Mouse (Mus musculus) limb, embryonic 14.5 days (tissue): ENCODE data around the gene Scn5a. TPM values are rescaled to one million over a fixed set of nuclear protein-coding genes. Genes with fewer than 3 reads are reported as not detected.

Experiments used
- ATAC-seq: fragments of 200-750 bp; cut with Nextera tagmentation; 2 replicates; pipeline ENCODE4 v1.8.0; 2017; ENCODE audit warnings: low read depth, moderate number of reproducible peaks, moderate TSS enrichment; ENCODE audit not compliant: low FRiP score
- DNase-seq: peaks from one replicate; pipeline ENCODE4 v3.0.0-alpha.2; 2015; ENCODE audit warnings: low spot score
- H3K27ac ChIP-seq: fragments of 300-500 bp; sonication (generic); replicated peaks from 2 replicates; pipeline ENCODE4 v1.5.1; 2014; ENCODE audit warnings: low read depth, mild to moderate bottlenecking, low read length, moderate library complexity, mixed read lengths
- H3K27me3 ChIP-seq: fragments of 300-500 bp; sonication (generic); 2 replicates; pipeline ENCODE4 v1.6.1; 2014; ENCODE audit warnings: low read length, mixed read lengths; ENCODE audit not compliant: control insufficient read depth, insufficient read depth
- H3K36me3 ChIP-seq: fragments of 300-500 bp; sonication (generic); 2 replicates; pipeline ENCODE4 v1.6.1; 2014; ENCODE audit warnings: mild to moderate bottlenecking, low read length, moderate library complexity, mixed read lengths; ENCODE audit not compliant: control insufficient read depth, insufficient read depth
- H3K4me1 ChIP-seq: fragments of 300-500 bp; sonication (generic); 2 replicates; pipeline ENCODE4 v1.6.1; 2014; ENCODE audit warnings: antibody characterized with exemption, low read length, mixed read lengths; ENCODE audit not compliant: control insufficient read depth, insufficient read depth
- H3K4me2 ChIP-seq: fragments of 300-500 bp; sonication (generic); replicated peaks from 2 replicates; pipeline ENCODE4 v1.6.1; 2014; ENCODE audit warnings: low read depth, mild to moderate bottlenecking, low read length, moderate library complexity; ENCODE audit not compliant: severe bottlenecking
- H3K4me3 ChIP-seq: fragments of 300-500 bp; sonication (generic); replicated peaks from 2 replicates; pipeline ENCODE4 v1.5.1; 2014; ENCODE audit warnings: low read length
- H3K9ac ChIP-seq: fragments of 300-500 bp; sonication (generic); 2 replicates; pipeline ENCODE4 v1.6.1; 2014; ENCODE audit warnings: mild to moderate bottlenecking, low read depth, low read length, moderate library complexity; ENCODE audit not compliant: severe bottlenecking
- H3K9me3 ChIP-seq: fragments of 300-500 bp; sonication (generic); 2 replicates; pipeline ENCODE4 v1.6.1; 2016; ENCODE audit warnings: low read length; ENCODE audit not compliant: control insufficient read depth
- POLR2A ChIP-seq: fragments of 200-500 bp; IDR thresholded peaks from 2 replicates; pipeline ENCODE4 v1.8.0; 2012; ENCODE audit warnings: inconsistent platforms, mild to moderate bottlenecking, moderate library complexity, borderline replicate concordance; ENCODE audit not compliant: insufficient read depth, insufficient read length; ENCODE audit errors: extremely low read depth
- WGBS: fragments of 180-500 bp; shearing (Covaris S2); extraction: QIAGEN DNeasy Blood & Tissue Kit; methylation state at CpG from one replicate; pipeline ENCODE4 v1.1.7; 2014; 5-methylcytosine and 5-hydroxymethylcytosine counted together
- polyA plus RNA-seq, 2 experiments: library from polyadenylated mRNA; depleted of rRNA in 1 of 2; stranded (reverse) in 1 of 2; unstranded in 1 of 2; fragments of >200 nt; fragmentation: Nextera tagmentation in 1 of 2; extraction: Ambion mirVana in 1 of 2; gene quantifications; 2 replicates each; pipeline versions ENCODE4 v1.2.1 to v1.2.3; 2012 to 2014

The Scn5a gene
- polyA plus RNA-seq, 2 experiments = 0.10 to 0.35 TPM

DNA sequence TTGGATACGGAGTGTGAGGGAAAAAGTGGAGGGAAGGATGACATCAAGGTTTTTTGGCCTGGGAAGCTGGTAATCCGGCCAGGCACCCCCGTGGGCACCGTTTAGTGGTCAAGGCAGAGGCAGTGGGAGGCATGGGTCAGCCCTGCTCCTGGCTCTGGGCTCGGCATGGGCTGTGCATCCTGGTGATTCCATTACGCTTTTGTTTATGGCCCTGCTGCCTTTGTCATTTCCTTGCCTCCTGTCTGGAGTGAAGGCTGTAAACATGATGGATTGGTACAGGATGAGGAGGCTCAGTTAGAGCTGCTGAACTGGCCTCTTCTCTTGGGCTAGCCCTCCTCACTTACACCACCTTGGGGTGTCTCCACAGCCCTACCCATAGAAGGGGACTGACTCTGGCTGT lies 101.1 kb downstream of the Scn5a start:
- H3K4me1 ChIP-seq = 0 out of 2 replicates have a peak, but pooled peaks cover 4% of the 10 kb centered on the region
- no peaks in the 10 kb centered on the region for H3K27me3 ChIP-seq
- no peak for ATAC-seq
- 27% methylated on average over 6 of the region's 6 CpGs for WGBS
- H3K36me3 ChIP-seq = no peaks in the 10 kb centered on the region
- no peak overlapping the region for H3K4me3 ChIP-seq
- TF ChIP-seq POLR2A = no peak
- no peak overlapping the region for H3K27ac ChIP-seq
- no peaks in the 10 kb centered on the region for H3K9me3 ChIP-seq
- DNase-seq = no peak
- no peak overlapping the region for H3K9ac ChIP-seq
- H3K4me2 ChIP-seq = peak overlapping the region; percentile 17; the same call in 1 of the 2 replicates

DNA sequence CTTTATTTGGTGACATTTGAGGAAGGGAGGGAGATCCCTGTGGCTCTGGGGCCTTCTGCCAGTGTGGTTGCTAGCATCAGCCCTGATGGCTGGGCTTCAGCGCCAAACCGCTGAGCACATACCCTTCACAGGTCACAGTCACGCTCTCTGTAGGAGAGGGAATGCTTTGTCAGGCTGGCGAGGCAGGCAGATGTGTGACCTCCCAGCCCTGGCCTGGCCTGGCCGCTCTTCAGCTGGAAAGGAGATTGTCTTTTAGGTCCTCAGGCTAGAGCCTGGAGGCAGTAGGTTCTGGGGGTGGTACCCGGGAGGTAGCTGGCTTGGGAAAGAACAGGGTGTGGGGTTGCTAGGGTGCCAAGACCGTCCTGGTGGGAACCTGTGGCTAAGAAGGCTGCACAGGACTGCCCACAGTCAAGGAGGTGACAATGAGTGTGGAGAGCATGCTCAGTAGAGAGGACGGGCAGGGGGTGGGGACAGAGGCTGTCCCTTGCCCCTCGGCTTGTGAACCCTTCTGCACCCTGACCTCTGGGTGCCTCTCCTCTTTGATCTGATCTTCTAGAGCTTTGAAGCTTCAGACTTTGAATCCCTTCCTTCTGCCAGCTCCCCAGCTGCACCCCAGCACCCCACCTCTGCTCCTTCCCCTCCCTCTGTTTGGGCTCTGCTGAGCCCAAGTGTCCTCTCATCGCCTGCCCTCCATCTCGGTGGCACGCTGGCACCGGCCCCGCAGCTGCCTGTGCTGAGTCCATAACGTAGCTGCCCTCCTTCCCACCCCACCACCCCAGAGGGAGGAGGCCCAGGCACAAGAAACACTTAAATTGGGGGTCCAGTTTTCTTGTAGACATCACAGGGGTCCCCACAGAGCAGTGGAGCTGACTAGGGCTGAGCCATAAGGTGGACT lies 103.9 kb downstream of the Scn5a start:
- Histone ChIP-seq H3K27ac (no peak overlapping the region), H3K9ac (no peak overlapping the region), H3K4me3 (no peak overlapping the region), H3K4me1 (0 out of 2 replicates have a peak, but pooled peaks cover 4% of the 10 kb centered on the region), H3K9me3 (no peaks in the 10 kb centered on the region), H3K4me2 (no peak overlapping the region), H3K36me3 (0 out of 2 replicates have a peak, but pooled peaks cover 3% of the 10 kb centered on the region), H3K27me3 (no peaks in the 10 kb centered on the region)
- ATAC-seq = no peak
- no peak for DNase-seq
- 58% methylated on average over 15 of the region's 15 CpGs for WGBS
- no peak for TF ChIP-seq POLR2A

DNA sequence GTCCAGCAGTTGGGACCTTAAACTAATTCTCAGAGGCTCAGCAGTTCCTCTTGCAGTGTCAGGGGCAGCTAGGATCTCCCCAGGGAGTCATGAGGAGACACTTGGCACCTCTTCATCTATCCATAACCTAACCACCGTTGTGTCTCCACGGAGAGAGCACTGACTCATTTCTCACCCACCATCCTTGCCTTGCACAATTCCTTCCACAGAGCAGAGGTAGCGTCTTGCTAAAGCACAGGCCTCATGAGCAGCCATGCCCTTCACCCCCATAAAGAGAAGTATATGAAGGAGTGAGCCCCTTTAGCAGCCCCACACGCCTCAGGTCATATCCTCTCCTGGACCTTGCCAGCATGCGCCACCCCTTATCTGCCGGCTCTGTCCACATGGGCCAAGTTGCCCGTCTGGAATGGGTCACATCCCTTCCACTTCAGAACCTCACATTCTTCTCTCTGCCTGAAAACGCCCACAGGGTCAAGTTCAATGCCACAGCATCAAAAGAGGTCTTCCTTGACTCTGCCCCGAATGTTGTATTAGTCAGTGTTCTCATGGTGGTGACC lies 105.1 kb downstream of the Scn5a start:
- ATAC-seq (no peak), DNase-seq (no peak)
- 77% methylated on average over 9 of the region's 9 CpGs for WGBS
- Histone ChIP-seq H3K27me3 (no peaks in the 10 kb centered on the region), H3K4me3 (no peak overlapping the region), H3K27ac (no peak overlapping the region), H3K36me3 (0 out of 2 replicates have a peak, but pooled peaks cover 3% of the 10 kb centered on the region), H3K9me3 (no peaks in the 10 kb centered on the region), H3K9ac (no peak overlapping the region), H3K4me2 (no peak overlapping the region), H3K4me1 (0 out of 2 replicates have a peak, but pooled peaks cover 4% of the 10 kb centered on the region)
- no peak for TF ChIP-seq POLR2A

DNA sequence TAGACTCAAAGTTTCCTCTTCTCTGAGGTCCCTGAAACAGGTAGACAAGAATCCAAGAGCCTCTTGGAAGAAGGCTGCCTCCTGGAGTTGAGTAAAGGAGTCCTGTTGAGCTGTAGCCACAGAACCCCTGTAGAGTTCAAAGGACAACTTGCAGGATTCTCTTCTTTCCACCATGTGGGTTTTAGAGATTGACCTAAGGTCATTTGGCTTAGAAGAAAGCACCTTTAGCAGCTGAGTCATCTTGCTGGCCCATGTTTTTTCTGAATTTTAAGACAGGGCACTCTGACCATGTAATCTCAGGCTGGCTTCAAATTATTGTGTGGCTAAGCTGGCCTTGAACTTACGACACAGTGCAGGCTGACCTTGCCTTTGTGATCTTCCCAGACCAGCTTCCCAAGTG lies 105.8 kb downstream of the Scn5a start:
- no peaks in the 10 kb centered on the region for H3K9me3 ChIP-seq
- no peak for TF ChIP-seq POLR2A
- 0 out of 2 replicates have a peak, but pooled peaks cover 4% of the 10 kb centered on the region for H3K4me1 ChIP-seq
- no peak overlapping the region for H3K4me3 ChIP-seq
- H3K36me3 ChIP-seq = peaks cover 6% of the 10 kb centered on the region; the same call in 1 of the 2 replicates
- DNase-seq = no peak
- no peaks in the 10 kb centered on the region for H3K27me3 ChIP-seq
- no peak overlapping the region for H3K27ac ChIP-seq
- no peak overlapping the region for H3K9ac ChIP-seq
- ATAC-seq = no peak
- H3K4me2 ChIP-seq = no peak overlapping the region
- 80% methylated on average over 1 of the region's 1 CpGs for whole genome bisulfite sequencing

DNA sequence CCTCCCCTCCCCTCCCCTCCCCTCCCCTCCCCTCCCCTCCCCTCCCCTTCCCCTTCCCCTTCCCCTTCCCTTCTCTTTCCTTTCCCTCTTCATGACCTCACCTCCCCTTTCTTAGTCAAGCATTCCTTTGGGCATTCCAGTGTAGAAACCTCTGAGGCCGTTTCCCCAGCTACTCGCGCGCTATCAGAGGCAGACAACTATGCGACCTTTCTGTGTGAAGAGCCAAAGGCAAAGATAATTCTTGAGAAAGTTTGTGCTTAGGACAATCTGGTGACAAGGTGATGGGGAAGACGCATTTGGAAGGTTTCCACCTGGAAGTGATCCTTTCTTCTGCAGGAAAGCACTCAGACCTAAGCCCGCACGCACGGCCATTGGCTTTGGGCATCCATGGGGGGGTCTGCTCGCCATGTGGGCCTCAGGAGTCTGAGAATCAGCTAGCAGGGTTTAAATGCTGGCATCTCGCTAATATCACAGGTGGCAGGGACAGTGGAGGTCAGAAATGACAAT lies 106.4 kb downstream of the Scn5a start:
- Histone ChIP-seq H3K27me3 (no peaks in the 10 kb centered on the region), H3K9me3 (no peaks in the 10 kb centered on the region), H3K4me2 (no peak overlapping the region), H3K4me1 (0 out of 2 replicates have a peak, but pooled peaks cover 1% of the 10 kb centered on the region), H3K36me3 (peaks cover 11% of the 10 kb centered on the region; the same call in 1 of the 2 replicates), H3K4me3 (no peak overlapping the region), H3K27ac (no peak overlapping the region), H3K9ac (no peak overlapping the region)
- TF ChIP-seq POLR2A = no peak
- DNase-seq = no peak
- 78% methylated on average over 11 of the region's 11 CpGs for WGBS
- no peak for ATAC-seq
